Mouse (Mus musculus) lung, embryonic 16.5 days (tissue): Measurements from ENCODE around the gene Srek1ip1. TPM values are rescaled to one million over a fixed set of nuclear protein-coding genes. Genes with fewer than 3 reads are reported as not detected.
A peak's percentile ranks its signal among the peaks of the same experiment; 100 is the strongest.

Experiments used
- ATAC-seq: fragments of 200-750 bp; cut with Nextera tagmentation; 2 replicates; pipeline ENCODE4 v1.8.0; 2017; ENCODE audit warnings: low read depth, mild to moderate bottlenecking, moderate library complexity
- H3K27ac ChIP-seq: fragments of 300-500 bp; sonication (generic); 2 replicates; pipeline ENCODE4 v1.5.1; 2014; ENCODE audit warnings: mild to moderate bottlenecking, control low read depth, low read length
- H3K27me3 ChIP-seq: fragments of 300-500 bp; sonication (generic); 2 replicates; pipeline ENCODE4 v1.6.1; 2014; ENCODE audit warnings: low read depth, low read length, mixed read lengths; ENCODE audit not compliant: control insufficient read depth, insufficient read depth
- H3K36me3 ChIP-seq: fragments of 300-500 bp; sonication (generic); 2 replicates; pipeline ENCODE4 v1.6.1; 2014; ENCODE audit warnings: low read length; ENCODE audit not compliant: control insufficient read depth, insufficient read depth
- H3K4me1 ChIP-seq: fragments of 300-500 bp; sonication (generic); replicated peaks from 2 replicates; pipeline ENCODE4 v1.6.1; 2014; ENCODE audit warnings: low read length, mixed read lengths; ENCODE audit not compliant: control insufficient read depth, insufficient read depth
- H3K4me2 ChIP-seq: fragments of 300-500 bp; sonication (generic); 2 replicates; pipeline ENCODE4 v1.6.1; 2014; ENCODE audit warnings: low read depth, low read length, control low read depth
- H3K4me3 ChIP-seq: fragments of 300-500 bp; sonication (generic); 2 replicates; pipeline ENCODE4 v1.5.1; 2014; ENCODE audit warnings: mild to moderate bottlenecking, low read length, control low read depth
- H3K9ac ChIP-seq: fragments of 300-500 bp; sonication (generic); 2 replicates; pipeline ENCODE4 v1.6.1; 2014; ENCODE audit warnings: low read length, control low read depth
- H3K9me3 ChIP-seq: fragments of 300-500 bp; sonication (generic); 2 replicates; pipeline ENCODE4 v1.6.1; 2016; ENCODE audit warnings: low read length; ENCODE audit not compliant: control insufficient read depth
- WGBS: fragments of 180-500 bp; shearing (Covaris S2); extraction: QIAGEN DNeasy Blood & Tissue Kit; methylation state at CpG from one replicate; pipeline ENCODE4 v1.1.7; 2014; 5-methylcytosine and 5-hydroxymethylcytosine counted together
- polyA plus RNA-seq: library from polyadenylated mRNA; unstranded; fragments of >200 nt; fragmentation: Nextera tagmentation; extraction: Ambion mirVana; gene quantifications from 2 replicates; pipeline ENCODE4 v1.2.1, GENCODE M21; 2015

Srek1ip1 gene
- polyA plus RNA-seq, result 22.7 and 23.8 TPM in 2 replicates

GRCm38 (mm10) chr13:104792184-104792583 lies at the start of gene Srek1ip1:
TSS of gene Srek1ip1 (plus strand) at chr13:104792484.
- no peak within 1 kb of the TSS for H3K4me3 ChIP-seq
- no peak for ATAC-seq
- 89% methylated on average over 11 of the region's 11 CpGs for WGBS

GRCm38 (mm10) chr13:104742866-104743265 lies 49.4 kb upstream of the Srek1ip1 start:
- Histone ChIP-seq H3K27ac (no peak overlapping the region), H3K9ac (no peak overlapping the region), H3K4me1 (no peaks in the 10 kb centered on the region), H3K4me3 (no peak overlapping the region), H3K9me3 (no peaks in the 10 kb centered on the region), H3K4me2 (no peak overlapping the region), H3K27me3 (no peaks in the 10 kb centered on the region), H3K36me3 (no peaks in the 10 kb centered on the region)
- WGBS, result 89% methylated on average over 4 of the region's 4 CpGs
- no peak for ATAC-seq

More at GRCm38 (mm10) chr13:104792184-104792583, at the start of gene Srek1ip1:
- Histone ChIP-seq H3K27ac (no peak within 1 kb of the TSS), H3K4me2 (no peak within 1 kb of the TSS), H3K9ac (no peak within 1 kb of the TSS), H3K4me1 (no peaks in the 10 kb centered on the region), H3K36me3 (peaks cover 6% of the 10 kb centered on the region), H3K9me3 (no peaks in the 10 kb centered on the region), H3K27me3 (no peaks in the 10 kb centered on the region)

GRCm38 (mm10) chr13:104747032-104747431 lies 45.3 kb upstream of the Srek1ip1 start:
- no peak overlapping the region for H3K4me2 ChIP-seq
- ATAC-seq, result no peak
- H3K36me3 ChIP-seq, result no peaks in the 10 kb centered on the region

GRCm38 (mm10) chr13:104759381-104759780 lies 32.9 kb upstream of the Srek1ip1 start:
- no peaks in the 10 kb centered on the region for H3K36me3 ChIP-seq
- no peaks in the 10 kb centered on the region for H3K4me1 ChIP-seq
- no peak for ATAC-seq
- no peaks in the 10 kb centered on the region for H3K9me3 ChIP-seq
- 86% methylated on average over 1 of the region's 1 CpGs for WGBS
- H3K27me3 ChIP-seq, result no peaks in the 10 kb centered on the region
- no peak overlapping the region for H3K9ac ChIP-seq
- no peak overlapping the region for H3K4me3 ChIP-seq
- no peak overlapping the region for H3K27ac ChIP-seq
- no peak overlapping the region for H3K4me2 ChIP-seq

More at GRCm38 (mm10) chr13:104747032-104747431, 45.3 kb upstream of the Srek1ip1 start:
- Histone ChIP-seq H3K4me3 (no peak overlapping the region), H3K4me1 (no peaks in the 10 kb centered on the region), H3K9me3 (no peaks in the 10 kb centered on the region), H3K27me3 (no peaks in the 10 kb centered on the region), H3K9ac (no peak overlapping the region), H3K27ac (no peak overlapping the region)

- H3K27ac ChIP-seq, result no peak overlapping the region
- no peak overlapping the region for H3K4me3 ChIP-seq
- no peaks in the 10 kb centered on the region for H3K4me1 ChIP-seq
- no peaks in the 10 kb centered on the region for H3K9me3 ChIP-seq
- no peaks in the 10 kb centered on the region for H3K36me3 ChIP-seq
- H3K27me3 ChIP-seq, result no peaks in the 10 kb centered on the region
- WGBS, result 88% methylated on average over 4 of the region's 4 CpGs
- no peak overlapping the region for H3K4me2 ChIP-seq
- ATAC-seq, result no peak
- no peak overlapping the region for H3K9ac ChIP-seq
These were observed 29.9 kb upstream of the Srek1ip1 start for GRCm38 (mm10) chr13:104762401-104762800.

- no peak for ATAC-seq
- H3K4me2 ChIP-seq, result no peak overlapping the region
- no peak overlapping the region for H3K4me3 ChIP-seq
- H3K27me3 ChIP-seq, result no peaks in the 10 kb centered on the region
- H3K27ac ChIP-seq, result no peak overlapping the region
- no peaks in the 10 kb centered on the region for H3K9me3 ChIP-seq
- H3K9ac ChIP-seq, result no peak overlapping the region
- 46% methylated on average over 3 of the region's 3 CpGs for WGBS
- H3K4me1 ChIP-seq, result no peaks in the 10 kb centered on the region
- no peaks in the 10 kb centered on the region for H3K36me3 ChIP-seq
These were observed 29.1 kb upstream of the Srek1ip1 start for GRCm38 (mm10) chr13:104763193-104763592.

- Histone ChIP-seq H3K4me2 (no peak overlapping the region), H3K27me3 (no peaks in the 10 kb centered on the region), H3K36me3 (peaks cover 14% of the 10 kb centered on the region), H3K4me3 (no peak overlapping the region), H3K27ac (no peak overlapping the region), H3K4me1 (no peaks in the 10 kb centered on the region), H3K9me3 (no peaks in the 10 kb centered on the region; the same call in 1 of the 2 replicates), H3K9ac (no peak overlapping the region)
- 63% methylated on average over 1 of the region's 1 CpGs for WGBS
- no peak for ATAC-seq
These were observed 13.1 kb upstream of the Srek1ip1 start for GRCm38 (mm10) chr13:104779104-104779670.

- Histone ChIP-seq H3K36me3 (peaks cover 18% of the 10 kb centered on the region), H3K9me3 (no peaks in the 10 kb centered on the region; the same call in 1 of the 2 replicates), H3K27ac (no peak overlapping the region), H3K9ac (no peak overlapping the region), H3K4me1 (no peaks in the 10 kb centered on the region), H3K27me3 (no peaks in the 10 kb centered on the region), H3K4me2 (no peak overlapping the region), H3K4me3 (no peak overlapping the region)
- WGBS, result 89% methylated on average over 4 of the region's 4 CpGs
- ATAC-seq, result no peak
These were observed 5.0 kb upstream of the Srek1ip1 start for GRCm38 (mm10) chr13:104787260-104787659.

GRCm38 (mm10) chr13:104789663-104790062 lies 2.6 kb upstream of the Srek1ip1 start:
- no peaks in the 10 kb centered on the region for H3K9me3 ChIP-seq
- H3K27ac ChIP-seq, result no peak overlapping the region
- no peak overlapping the region for H3K4me3 ChIP-seq
- ATAC-seq, result 0 out of 2 replicates have a peak, but pooled peaks have one; percentile 34
- H3K4me1 ChIP-seq, result no peaks in the 10 kb centered on the region
- WGBS, result 8% methylated on average over 2 of the region's 2 CpGs
- H3K36me3 ChIP-seq, result peaks cover 7% of the 10 kb centered on the region
- no peaks in the 10 kb centered on the region for H3K27me3 ChIP-seq
- H3K9ac ChIP-seq, result no peak overlapping the region
- H3K4me2 ChIP-seq, result no peak overlapping the region
